Mouse (Mus musculus) frontal cortex, adult (tissue): ENCODE measurements around the gene Dido1.

Experiments used
- ATAC-seq: cut with Nextera tagmentation; 2 replicates; pipeline ENCODE4 v1.9.2; 2017; ENCODE audit warnings: mild to moderate bottlenecking, moderate library complexity, mixed read lengths; ENCODE audit not compliant: low TSS enrichment

Dido1 gene

DNA sequence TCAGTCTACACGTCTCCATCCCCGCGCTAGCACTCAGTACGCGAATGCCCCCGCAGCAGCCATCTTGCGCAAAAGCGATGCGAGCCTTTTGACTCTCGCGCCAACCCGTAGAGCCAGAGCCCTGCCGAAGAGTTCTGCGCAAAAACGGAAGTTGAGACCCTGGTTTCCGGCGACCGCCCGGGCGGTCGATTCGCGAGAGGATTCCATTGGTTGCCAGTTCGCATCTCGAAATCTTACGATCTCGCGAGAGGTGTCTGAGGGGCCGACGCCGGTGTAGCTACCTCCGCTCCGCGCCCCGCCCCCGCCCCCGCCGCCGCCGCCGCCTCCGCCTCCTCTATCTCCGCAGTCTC is at the start of gene Dido1, which contains the start of gene Gid8:
Dido1 (minus strand) TSS at position 77 of the 350 bp plus-strand sequence.
Gid8 (plus strand) TSS at position 195 of the 350 bp plus-strand sequence.
- ATAC-seq: peak; percentile 97

DNA sequence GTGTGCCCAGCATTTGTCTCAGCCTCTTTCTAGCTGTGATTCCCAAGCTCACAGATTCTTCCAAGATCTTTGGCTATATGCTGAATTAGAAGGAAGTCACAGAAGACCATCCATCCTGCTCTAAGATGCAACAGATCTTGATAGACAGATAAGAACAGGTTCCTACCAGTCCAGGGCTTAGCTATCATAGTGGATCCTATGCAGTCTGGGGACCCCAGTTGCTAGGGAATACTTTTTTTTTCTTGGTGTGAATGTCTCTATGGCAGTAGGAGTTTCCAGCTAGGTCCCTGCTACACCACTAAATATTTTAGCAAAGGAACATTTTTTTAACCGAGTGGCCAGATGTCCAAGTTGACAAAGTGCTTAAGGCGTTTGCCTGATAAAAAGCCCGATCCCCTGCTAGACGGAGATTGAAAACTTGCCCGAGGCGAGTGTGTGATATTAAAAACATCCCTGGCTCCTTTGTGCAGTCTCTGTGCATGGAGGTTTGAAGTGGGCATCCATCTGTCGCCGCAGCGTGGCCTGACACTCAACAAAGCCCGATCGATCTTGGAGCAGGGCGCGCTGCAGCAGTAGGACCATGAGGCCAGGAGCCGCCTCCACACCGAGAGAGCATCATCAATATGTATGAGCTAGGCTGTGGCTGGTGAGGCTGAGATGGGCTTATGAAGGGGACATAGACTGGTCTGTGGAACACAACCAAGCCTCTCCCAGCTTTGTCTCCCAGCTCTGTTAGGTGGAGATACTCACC is 48.9 kb upstream of the Dido1 start:
- no peak for ATAC-seq

DNA sequence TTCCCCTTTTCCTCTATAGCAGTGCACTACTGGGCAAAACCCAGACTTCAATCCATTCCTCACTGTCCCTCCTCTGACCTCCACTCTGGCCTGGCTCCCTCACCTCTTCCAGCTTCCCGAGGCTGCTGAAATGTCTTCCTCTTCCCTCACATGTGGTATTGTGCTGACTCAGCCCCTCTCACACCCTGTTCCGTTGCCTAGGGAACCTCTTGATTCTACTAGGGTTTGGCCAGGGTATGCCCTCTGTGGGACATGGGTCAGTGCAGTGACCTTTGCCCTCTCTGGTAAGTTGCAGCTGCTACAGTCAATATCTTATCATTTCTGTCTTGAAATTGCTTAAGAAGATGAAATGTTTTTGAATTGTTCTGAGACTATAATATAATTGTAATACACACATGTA is 47.0 kb upstream of the Dido1 start:
- ATAC-seq: no peak

DNA sequence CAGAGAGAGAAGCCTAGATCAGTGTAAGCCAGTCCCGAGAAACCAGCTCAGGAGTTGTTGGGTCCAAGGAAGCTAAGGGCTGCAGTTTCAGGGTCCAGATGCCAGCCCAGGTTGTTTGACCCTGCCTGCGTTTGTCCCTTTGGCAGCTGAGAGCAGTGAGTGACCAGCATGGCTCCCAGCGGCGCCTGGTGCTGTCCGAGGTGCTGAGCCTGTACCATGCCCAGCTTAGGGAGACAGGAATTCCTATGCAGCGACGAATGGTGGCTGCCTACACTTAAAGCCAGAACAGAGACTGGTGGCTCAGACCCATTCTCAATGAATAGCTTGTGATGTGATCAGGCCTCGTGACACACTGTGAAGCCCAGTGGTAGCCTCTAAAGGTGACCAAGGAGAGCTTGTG is 46.1 kb upstream of the Dido1 start:
- no peak for ATAC-seq

DNA sequence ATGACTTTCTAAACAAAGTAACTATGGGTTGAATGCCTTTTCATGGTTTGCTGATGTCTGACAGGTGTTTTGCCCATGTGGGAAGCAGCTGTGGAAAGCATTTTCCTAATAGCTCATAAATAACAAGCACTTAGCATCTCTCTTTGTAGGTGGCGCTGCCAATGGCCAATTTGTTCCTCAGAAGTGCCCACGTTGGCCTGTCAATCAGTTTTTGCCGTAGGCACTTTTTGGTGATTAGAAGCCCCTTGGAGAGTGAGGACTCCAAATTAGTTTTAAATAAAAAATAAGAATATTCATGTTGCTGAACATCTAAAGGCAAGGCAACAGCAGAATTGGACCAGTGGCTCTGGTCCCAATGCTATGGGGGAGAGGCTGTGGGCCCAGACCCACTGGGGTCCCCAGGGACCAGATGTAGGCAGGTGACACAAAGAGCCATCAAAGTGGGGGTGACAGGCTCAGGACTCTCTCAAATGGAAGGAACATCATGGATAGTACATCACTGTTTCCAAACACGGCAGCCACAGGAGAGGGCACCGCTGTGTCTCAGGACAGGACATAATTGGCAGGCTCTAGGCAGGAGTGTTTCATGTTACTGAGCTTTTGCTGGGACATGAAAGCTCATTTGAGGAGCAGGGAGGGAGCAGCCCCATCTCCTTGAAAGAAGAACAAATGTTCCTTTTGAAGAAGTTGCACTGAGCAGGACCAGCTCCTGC is 45.3 kb upstream of the Dido1 start:
- ATAC-seq: no peak

DNA sequence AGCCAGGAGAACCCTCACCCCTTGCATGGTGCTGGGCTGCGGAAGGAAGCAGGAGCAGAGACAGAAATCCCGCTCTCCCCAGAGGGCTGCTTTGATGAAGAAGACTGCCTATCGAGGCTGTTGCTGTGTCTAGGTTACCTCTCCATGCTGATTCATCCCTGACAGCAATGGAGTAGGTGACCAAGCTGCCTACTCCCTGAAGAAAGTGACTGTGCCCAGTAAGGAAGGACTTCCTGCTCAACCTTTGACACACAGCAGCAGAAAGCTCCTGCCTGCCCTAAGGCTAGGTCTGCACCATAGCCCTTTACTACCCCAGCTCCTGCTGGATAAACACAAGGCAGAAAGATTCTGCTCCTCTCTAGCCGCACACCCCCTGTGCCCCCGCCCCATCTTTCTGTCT is 39.1 kb upstream of the Dido1 start:
- ATAC-seq: no peak

DNA sequence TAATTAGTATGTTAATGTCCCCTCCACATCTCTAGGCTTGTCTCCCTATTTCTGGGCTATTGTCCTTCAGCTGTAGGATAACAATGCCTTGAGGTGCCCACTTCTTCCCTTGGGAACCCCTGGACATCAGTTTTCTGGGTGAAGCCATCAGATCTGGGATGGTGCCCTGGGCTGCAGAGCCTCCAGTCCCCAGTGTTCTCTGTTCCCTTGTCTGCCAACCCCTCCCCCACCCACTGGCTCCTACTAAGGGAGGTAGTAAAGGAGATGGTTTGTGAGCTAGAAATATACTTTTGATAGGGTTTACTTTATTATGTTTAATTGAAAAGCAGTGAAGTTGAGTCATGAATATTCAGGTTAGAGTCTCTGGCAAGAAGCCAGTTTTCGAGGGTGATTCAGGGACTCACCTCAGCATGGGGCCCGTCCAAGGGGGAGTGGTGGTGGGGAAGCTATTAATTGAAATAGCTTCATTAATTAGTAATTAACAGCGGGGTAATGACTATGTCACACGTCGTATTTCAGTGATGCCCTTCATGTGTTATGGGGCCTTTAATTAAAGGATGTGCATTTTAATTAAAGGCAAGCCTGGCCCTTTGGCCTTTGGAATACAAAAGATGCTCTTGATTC is 36.9 kb upstream of the Dido1 start:
- ATAC-seq: no peak

DNA sequence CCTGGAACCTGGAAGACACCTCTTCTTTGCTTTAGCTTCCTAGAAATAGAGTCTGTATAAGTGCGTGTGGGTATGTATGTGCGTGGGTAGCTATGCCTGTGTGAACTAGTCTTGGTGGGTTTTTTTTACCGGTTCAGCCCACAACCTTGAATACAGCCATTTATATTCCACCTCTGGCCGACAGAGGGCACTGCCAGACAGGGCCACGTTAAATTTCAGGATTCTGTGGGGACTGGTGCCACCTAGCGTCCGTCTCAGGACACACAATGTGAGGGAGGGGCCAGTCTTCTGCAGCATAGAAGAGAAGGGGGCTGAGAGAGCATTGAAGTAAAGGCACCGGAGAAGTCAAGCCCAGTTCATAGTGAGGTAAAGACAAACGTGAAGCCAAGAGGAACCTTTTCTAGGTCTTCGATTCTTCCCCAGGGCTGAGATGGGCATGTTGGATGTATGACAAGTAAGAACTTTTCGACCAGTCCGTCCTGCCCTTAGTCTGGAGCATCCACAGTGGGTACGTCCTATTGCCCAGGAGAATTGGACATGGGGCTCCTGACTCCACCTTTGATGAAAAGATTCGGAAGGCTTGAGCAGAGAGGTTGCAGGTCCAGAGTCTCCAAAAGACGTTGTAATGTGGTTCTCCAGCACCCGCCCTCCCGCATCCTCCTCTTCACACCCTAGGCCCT is 35.6 kb upstream of the Dido1 start:
- peak; percentile 86 for ATAC-seq

DNA sequence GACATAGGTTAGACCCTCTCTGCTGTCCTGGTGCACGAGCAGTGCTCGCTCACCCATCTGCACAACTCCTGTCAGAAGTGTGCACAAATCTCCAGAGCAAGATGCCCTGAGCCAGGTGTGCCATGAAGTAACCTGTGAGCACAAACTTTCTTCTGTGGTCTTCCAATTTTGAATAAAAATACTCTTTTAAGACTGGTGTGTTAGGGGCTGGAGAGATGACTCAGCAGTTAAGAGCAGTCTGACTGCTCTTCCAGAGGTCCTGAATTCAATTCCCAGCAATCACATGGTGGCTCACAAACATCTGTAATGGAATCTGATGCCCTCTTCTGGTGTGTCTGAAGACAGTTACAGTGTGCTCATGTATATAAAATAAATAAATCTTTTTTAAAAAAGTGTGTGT is 33.5 kb upstream of the Dido1 start:
- no peak for ATAC-seq

DNA sequence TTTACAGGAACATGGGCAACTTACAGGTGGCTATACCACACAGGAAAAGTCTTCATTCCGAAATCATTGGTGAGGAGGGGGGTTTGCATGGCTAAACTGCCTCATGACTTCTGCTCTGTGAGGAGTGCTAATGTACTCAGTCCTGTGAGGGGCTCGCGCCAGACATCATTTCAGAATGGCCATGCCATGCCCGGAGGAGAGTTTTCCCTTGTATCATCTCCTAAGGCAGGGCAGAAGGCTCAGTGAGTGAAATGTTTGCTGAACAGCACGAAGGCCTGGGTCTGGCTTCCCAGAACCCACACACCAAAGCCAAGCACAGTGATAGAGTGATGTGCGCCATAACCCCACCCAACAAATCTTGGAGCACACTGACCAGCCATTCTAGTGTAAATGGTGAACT is 33.0 kb upstream of the Dido1 start:
- no peak for ATAC-seq

DNA sequence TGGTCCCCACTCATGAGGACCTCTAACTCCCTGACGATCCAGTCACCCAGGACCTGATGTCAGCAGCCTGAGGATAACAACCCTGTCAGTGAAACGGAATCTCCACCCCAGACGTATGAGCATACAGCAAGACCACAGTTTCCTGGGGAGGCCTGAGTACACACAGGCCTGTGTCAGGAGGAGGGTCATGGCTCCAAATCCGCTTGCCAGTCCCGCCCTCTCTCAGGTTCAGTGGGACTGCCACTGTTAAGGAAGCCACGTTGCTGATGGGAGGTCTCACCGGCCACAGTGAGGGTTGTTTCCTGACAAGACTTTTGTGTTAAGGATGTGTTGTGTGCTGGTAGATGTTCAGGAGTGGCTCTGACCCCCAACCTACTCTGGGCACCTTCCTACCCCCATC is 31.6 kb upstream of the Dido1 start:
- no peak for ATAC-seq

DNA sequence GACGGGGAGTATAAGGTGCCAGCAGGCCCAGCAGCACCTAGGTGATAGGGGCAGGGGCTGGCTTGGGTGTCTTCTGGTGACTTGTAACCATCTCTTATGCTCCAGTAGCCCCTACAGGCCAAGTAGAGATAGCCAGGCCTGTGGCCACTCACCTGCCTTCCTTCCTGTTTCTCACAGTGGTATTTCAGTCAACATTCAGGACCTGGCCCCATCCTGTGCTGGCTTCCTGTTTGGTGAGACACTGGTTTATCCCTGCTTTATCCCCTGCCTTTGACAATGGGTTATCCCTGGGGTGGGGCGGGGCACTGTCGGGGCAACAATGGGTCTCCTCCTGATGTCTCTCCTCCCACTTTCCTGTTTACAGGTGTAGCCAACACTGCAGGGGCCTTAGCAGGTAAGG is 30.6 kb upstream of the Dido1 start:
- ATAC-seq: no peak

DNA sequence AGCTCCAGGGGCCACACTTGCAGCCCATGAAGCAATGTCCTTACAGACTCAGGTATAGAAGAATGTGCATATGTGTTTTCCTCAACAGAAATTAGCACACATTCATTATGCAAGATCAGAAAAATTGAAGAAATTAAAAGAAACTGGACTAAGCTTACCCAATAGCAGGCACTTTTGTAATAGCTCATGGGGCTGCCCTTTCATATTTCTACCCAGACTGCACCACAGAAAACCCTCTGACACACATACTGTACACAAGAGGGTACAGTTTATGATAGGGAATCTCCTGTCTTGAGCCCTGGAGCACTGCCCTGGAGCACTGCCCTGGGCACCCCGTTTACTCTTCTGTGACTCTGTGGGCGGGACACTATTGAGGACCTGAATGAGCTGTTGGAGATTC is 28.2 kb upstream of the Dido1 start:
- ATAC-seq: no peak

DNA sequence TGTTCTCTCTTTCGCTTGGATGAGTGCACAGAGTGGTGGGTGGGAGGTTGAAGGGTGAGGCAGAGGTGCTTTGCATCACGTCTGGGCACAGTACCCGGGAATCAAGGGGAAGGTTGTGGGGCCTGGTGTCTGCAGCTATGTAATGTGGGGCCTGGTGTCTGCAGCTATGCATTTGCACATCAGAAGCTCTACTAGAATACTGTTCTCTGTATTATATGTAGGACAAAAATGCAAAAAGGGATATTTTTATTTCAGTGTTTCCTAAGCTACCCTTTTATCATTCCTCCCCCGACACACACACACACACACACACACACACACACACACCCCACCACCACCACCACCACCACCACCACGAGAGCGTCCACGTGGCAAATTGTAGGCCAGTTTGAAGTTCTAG is 25.4 kb upstream of the Dido1 start:
- peak; percentile 83 for ATAC-seq

DNA sequence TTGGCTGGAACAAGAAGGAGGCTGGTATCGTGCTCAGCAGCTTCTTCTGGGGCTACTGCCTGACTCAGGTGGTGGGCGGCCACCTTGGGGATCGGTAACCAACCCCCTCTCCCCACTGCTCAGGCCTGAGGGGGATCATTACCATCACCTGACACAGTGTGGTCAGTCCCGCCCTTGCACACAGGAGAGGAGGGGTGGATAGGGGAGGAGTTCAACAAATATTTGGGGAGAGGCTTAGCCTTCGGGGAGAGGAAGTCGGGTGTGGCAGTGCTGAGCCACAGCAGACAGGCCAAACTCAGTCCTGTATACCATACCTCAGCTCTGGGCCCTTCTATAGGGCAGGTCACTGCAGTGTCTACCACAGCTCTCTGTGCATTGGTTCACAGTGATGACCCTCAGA is 22.2 kb upstream of the Dido1 start:
- ATAC-seq: no peak

DNA sequence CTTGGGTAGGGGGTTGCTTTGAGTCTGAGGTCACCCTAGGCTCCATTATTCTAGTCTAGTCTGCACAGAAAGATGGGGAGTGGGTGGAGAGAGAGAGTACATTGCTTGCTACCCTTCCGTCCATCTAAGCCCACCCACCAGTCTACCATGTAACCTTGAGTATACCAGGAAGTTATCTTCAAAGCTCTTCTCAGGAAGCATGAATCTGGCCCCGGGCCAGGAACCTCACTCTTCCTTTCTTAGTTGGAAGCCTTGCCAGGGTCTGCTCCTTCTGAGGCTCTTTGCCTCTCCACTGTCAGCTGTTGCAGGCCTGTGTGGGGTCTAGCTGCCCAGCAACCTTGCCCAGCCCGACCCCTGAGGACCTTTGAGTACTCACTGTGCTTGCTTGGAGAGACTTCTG is 21.2 kb upstream of the Dido1 start:
- no peak for ATAC-seq

DNA sequence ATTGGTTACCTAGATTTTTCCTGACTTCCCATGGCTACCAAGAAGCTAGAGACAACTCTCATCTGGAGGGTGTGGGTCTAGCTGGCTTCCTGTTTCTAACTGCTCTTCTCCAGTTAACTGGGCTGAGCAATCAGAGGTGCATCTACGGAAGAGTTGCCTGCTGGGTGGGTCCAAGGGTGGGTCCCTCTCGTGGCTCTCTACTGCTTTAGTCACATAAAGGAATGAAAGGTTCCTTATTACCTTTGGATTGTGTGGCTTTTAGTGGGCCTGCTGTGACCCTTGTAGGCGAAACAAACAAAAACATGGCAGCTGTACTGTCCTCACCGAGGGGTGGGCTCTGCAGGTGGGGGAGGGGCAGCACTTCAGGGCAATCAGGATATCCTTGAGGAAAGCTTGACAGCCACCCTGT is 17.8 kb upstream of the Dido1 start:
- no peak for ATAC-seq

DNA sequence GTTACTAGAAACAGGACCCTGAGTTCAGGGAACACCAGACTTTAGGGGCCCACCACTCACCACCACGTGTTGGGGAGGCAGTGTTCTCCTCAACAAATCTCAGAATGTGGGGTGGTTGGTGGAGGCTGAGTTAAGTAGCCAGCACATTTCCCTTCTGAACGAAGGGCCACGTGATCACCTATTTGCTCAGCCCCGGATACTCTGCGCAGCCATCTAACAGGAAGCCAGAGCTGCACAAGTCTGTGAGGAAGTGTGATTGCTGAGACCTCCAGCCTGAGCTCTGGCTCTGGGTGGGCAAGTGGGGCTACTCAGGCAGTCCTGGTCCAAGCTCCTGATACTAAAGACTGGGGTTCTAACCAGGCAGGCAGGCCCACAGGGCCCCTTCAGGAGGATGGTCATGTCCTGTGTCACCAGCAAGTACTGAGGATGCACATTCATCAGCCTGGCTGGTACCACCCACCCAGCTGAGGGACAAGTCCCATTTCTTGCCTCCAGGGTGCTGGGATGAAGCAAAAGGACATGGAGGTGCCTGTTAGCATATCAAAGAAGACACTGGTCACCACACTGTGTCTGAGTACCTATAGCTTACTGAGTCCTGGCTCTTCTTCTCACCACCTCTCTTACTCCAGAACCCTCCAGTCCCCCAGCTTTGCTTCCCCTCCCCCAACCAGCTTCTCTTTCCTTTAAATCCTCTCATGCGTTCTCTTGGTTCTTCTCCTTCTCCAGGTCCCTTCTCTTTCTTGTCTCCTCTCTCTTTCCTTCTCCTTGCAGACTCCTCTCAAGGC is 17.1 kb upstream of the Dido1 start:
- ATAC-seq: no peak

DNA sequence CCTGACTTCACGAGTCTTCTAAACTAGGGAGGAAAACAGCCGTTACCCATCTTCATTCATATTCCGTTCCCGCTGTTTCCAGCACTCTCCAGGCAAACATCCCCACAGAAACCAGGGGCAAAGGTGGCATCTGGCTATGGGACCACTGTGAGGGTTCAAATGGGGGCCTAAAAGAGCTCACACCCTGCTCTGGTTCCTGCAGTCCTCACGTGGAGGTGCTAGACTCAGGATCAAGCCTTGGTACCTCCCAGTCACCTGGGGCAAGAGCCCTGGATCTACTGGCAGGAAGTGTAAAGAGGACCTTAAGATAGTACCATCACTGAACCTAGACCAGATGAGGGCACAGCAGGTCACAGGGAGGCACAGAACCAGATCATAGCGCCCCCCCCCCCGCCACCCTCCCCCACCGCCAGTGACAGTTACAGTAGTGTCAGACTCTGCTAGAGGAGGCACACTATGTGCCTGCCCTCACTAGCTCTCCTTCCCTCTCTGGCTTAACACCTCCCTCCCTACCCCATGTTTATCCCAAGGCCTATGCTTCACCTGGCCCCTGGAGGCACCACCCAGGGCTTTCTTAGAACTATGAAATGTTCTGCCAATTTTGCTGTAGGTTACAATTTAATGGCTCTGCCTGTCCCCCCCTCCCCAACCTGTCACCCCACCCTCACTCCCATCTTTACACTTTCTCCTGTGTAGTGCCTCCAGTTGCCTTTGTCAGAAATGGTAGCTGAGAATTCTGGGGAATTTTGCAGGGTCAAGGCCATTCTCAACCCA is 16.2 kb upstream of the Dido1 start:
- no peak for ATAC-seq

DNA sequence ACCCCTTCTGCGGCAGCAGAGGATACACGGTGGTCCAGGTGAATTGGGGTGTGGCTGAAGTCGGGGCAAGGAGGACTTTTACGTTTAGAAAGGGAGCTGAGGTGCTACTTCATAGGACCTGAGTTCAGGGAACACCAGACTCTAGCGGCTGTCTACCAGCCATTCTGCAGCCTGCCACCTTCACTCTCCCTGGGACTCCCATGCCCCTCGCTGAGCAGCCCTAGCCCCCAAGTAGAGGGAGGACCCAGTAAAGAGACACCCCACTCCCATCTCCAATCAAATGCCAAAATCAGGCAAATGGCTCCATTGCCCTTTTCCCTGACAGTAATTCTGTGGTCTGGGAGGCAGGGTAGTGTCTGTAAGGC is 15.6 kb upstream of the Dido1 start:
- ATAC-seq: no peak
